Mouse (Mus musculus) stomach, postnatal 0 days (tissue): Measurements from ENCODE around the gene Cavin3.

Experiments
- CTCF ChIP-seq: IDR thresholded peaks from 2 replicates; pipeline ENCODE4 v1.5.1; 2016; ENCODE audit warnings: antibody characterized with exemption, low read depth, mild to moderate bottlenecking, moderate library complexity
- EP300 ChIP-seq: optimal IDR thresholded peaks from 2 replicates; pipeline ENCODE3; 2016; ENCODE audit warnings: antibody characterized with exemption

- TF ChIP-seq EP300: no peak
- no peak for TF ChIP-seq CTCF
Observed at GRCm38 (mm10) chr7:105485029-105485428, 2.9 kb upstream of the Cavin3 start.
